Mouse (Mus musculus) forebrain, embryonic 14.5 days (tissue): ENCODE measurements around the gene Ubp1. TPM values are rescaled to one million over a fixed set of nuclear protein-coding genes. Genes with fewer than 3 reads are reported as not detected.
A peak's percentile ranks its signal among the peaks of the same experiment; 100 is the strongest.

Experiments
- ATAC-seq: fragments of 200-750 bp; cut with Nextera tagmentation; 2 replicates; pipeline ENCODE4 v1.8.0; 2017; ENCODE audit warnings: mild to moderate bottlenecking, moderate library complexity
- DNase-seq: peaks from one replicate; pipeline ENCODE4 v3.0.0-alpha.2; 2015; ENCODE audit warnings: low spot score
- H3K27ac ChIP-seq: fragments of 300-500 bp; sonication (generic); 2 replicates; pipeline ENCODE4 v1.5.1; 2014; ENCODE audit warnings: low read depth, mild to moderate bottlenecking, control low read depth, low read length, moderate library complexity
- H3K27me3 ChIP-seq: fragments of 300-500 bp; sonication (generic); replicated peaks from 2 replicates; pipeline ENCODE4 v1.6.1; 2014; ENCODE audit warnings: low read length, control low read depth, mixed read lengths; ENCODE audit not compliant: control insufficient read depth, insufficient read depth
- H3K36me3 ChIP-seq: fragments of 300-500 bp; sonication (generic); 2 replicates; pipeline ENCODE4 v1.6.1; 2014; ENCODE audit warnings: low read length, control low read depth; ENCODE audit not compliant: control insufficient read depth, insufficient read depth
- H3K4me1 ChIP-seq: fragments of 300-500 bp; sonication (generic); 2 replicates; pipeline ENCODE4 v1.6.1; 2014; ENCODE audit warnings: antibody characterized with exemption, low read length, control low read depth; ENCODE audit not compliant: control insufficient read depth, insufficient read depth
- H3K4me2 ChIP-seq: fragments of 300-500 bp; sonication (generic); 2 replicates; pipeline ENCODE4 v1.6.1; 2014; ENCODE audit warnings: mild to moderate bottlenecking, control low read depth, low read length
- H3K4me3 ChIP-seq: fragments of 300-500 bp; sonication (generic); 2 replicates; pipeline ENCODE4 v1.5.1; 2014; ENCODE audit warnings: low read depth, low read length, control low read depth
- H3K9ac ChIP-seq: fragments of 300-500 bp; sonication (generic); 2 replicates; pipeline ENCODE4 v1.6.1; 2014; ENCODE audit warnings: mild to moderate bottlenecking, low read length, control low read depth, moderate library complexity
- H3K9me3 ChIP-seq: fragments of 300-500 bp; sonication (generic); replicated peaks from 2 replicates; pipeline ENCODE4 v1.6.1; 2016; ENCODE audit warnings: low read length, control low read depth, mixed read lengths; ENCODE audit not compliant: control insufficient read depth
- WGBS: fragments of 180-500 bp; shearing (Covaris S2); extraction: QIAGEN DNeasy Blood & Tissue Kit; methylation state at CpG from one replicate; pipeline ENCODE4 v1.1.7; 2014; 5-methylcytosine and 5-hydroxymethylcytosine counted together
- polyA plus RNA-seq: library from polyadenylated mRNA; unstranded; fragments of >200 nt; fragmentation: Nextera tagmentation; extraction: Ambion mirVana; gene quantifications from 2 replicates; pipeline ENCODE4 v1.2.1, GENCODE M21; 2014

Ubp1 gene
- polyA plus RNA-seq, 1 experiment from 2014 or later = 30.7 TPM

- DNase-seq (no peak), ATAC-seq (no peak)
- Histone ChIP-seq H3K27ac (no peak overlapping the region), H3K4me1 (no peaks in the 10 kb centered on the region), H3K4me3 (no peak overlapping the region), H3K9ac (no peak overlapping the region), H3K36me3 (no peaks in the 10 kb centered on the region), H3K9me3 (no peaks in the 10 kb centered on the region), H3K4me2 (no peak overlapping the region), H3K27me3 (no peaks in the 10 kb centered on the region)
- WGBS = 89% methylated on average over 4 of the region's 4 CpGs
Measured at GRCm38 (mm10) chr9:114015724-114016123, 85.0 kb downstream of the Ubp1 start.

- Histone ChIP-seq H3K4me2 (no peak overlapping the region), H3K4me1 (no peaks in the 10 kb centered on the region), H3K9ac (no peak overlapping the region), H3K27me3 (no peaks in the 10 kb centered on the region), H3K36me3 (no peaks in the 10 kb centered on the region), H3K4me3 (no peak overlapping the region), H3K9me3 (no peaks in the 10 kb centered on the region), H3K27ac (no peak overlapping the region)
- ATAC-seq (no peak), DNase-seq (no peak)
- 79% methylated on average over 4 of the region's 4 CpGs for WGBS
Measured at GRCm38 (mm10) chr9:114016402-114016801, 85.7 kb downstream of the Ubp1 start.

GRCm38 (mm10) chr9:114019012-114019762, 88.5 kb downstream of the Ubp1 start:
- Histone ChIP-seq H3K27ac (no peak overlapping the region), H3K27me3 (no peaks in the 10 kb centered on the region), H3K4me2 (no peak overlapping the region), H3K9me3 (no peaks in the 10 kb centered on the region), H3K4me1 (no peaks in the 10 kb centered on the region), H3K4me3 (no peak overlapping the region), H3K36me3 (no peaks in the 10 kb centered on the region), H3K9ac (no peak overlapping the region)
- WGBS = 91% methylated on average over 7 of the region's 7 CpGs
- ATAC-seq (no peak), DNase-seq (no peak)

- no peaks in the 10 kb centered on the region for H3K36me3 ChIP-seq
- H3K27me3 ChIP-seq = no peaks in the 10 kb centered on the region
- H3K9me3 ChIP-seq = no peaks in the 10 kb centered on the region
- H3K4me1 ChIP-seq = peaks cover 8% of the 10 kb centered on the region
- no peak overlapping the region for H3K9ac ChIP-seq
- DNase-seq = no peak
- 71% methylated on average over 4 of the region's 4 CpGs for WGBS
- H3K27ac ChIP-seq = no peak overlapping the region
- H3K4me3 ChIP-seq = no peak overlapping the region
- H3K4me2 ChIP-seq = no peak overlapping the region
- no peak for ATAC-seq
Measured at GRCm38 (mm10) chr9:114022141-114022540, 91.4 kb downstream of the Ubp1 start.

- ATAC-seq (no peak), DNase-seq (no peak)
- H3K4me1 ChIP-seq = peaks cover 8% of the 10 kb centered on the region
- H3K36me3 ChIP-seq = no peaks in the 10 kb centered on the region
- H3K27me3 ChIP-seq = no peaks in the 10 kb centered on the region
- peak overlapping the region; percentile 69; the same call in 1 of the 2 replicates for H3K4me3 ChIP-seq
- no peak overlapping the region for H3K27ac ChIP-seq
- H3K9ac ChIP-seq = peak overlapping the region; percentile 76; the same call in 1 of the 2 replicates
- H3K4me2 ChIP-seq = peak overlapping the region; percentile 70
- H3K9me3 ChIP-seq = no peaks in the 10 kb centered on the region
- WGBS = 70% methylated on average over 9 of the region's 9 CpGs
Measured at GRCm38 (mm10) chr9:114025182-114025581, 94.4 kb downstream of the Ubp1 start.

- no peaks in the 10 kb centered on the region for H3K27me3 ChIP-seq
- H3K9ac ChIP-seq = peak overlapping the region; percentile 76
- 7% methylated on average over 8 of the region's 8 CpGs for WGBS
- H3K27ac ChIP-seq = no peak overlapping the region
- H3K4me1 ChIP-seq = peaks cover 8% of the 10 kb centered on the region
- no peak for ATAC-seq
- DNase-seq = peak; percentile 57
- no peaks in the 10 kb centered on the region for H3K9me3 ChIP-seq
- H3K4me2 ChIP-seq = peak overlapping the region; percentile 70
- H3K4me3 ChIP-seq = peak overlapping the region; percentile 69
- no peaks in the 10 kb centered on the region for H3K36me3 ChIP-seq
Measured at GRCm38 (mm10) chr9:114025846-114026245, 95.1 kb downstream of the Ubp1 start.

- Histone ChIP-seq H3K4me2 (peak overlapping the region; percentile 70), H3K27ac (peak overlapping the region; percentile 75), H3K9ac (peak overlapping the region; percentile 76), H3K36me3 (no peaks in the 10 kb centered on the region), H3K27me3 (no peaks in the 10 kb centered on the region), H3K4me3 (peak overlapping the region; percentile 69), H3K9me3 (no peaks in the 10 kb centered on the region), H3K4me1 (peaks cover 8% of the 10 kb centered on the region)
- ATAC-seq = peak; percentile 98
- WGBS = under 1% methylated on average over 33 of the region's 52 CpGs
- peak; percentile 96 for DNase-seq
Measured at GRCm38 (mm10) chr9:114026261-114026934, 95.7 kb downstream of the Ubp1 start.
